Mouse (Mus musculus) adrenal gland, adult (tissue): ENCODE measurements around the gene Otulin.

ENCODE experiments used
- DNase-seq, 2 experiments: peaks; one replicate each; pipeline ENCODE4 v3.0.0; 2022 to 2023; ENCODE audit warnings: low spot score in 1 of 2; ENCODE audit not compliant: inconsistent age in 2 of 2

The Otulin gene

GRCm38 (mm10) chr15:27658356-27658755, 27.9 kb upstream of the Otulin start:
- no peak for DNase-seq

GRCm38 (mm10) chr15:27657866-27658265, 27.4 kb upstream of the Otulin start:
- no peak for DNase-seq

DNA sequence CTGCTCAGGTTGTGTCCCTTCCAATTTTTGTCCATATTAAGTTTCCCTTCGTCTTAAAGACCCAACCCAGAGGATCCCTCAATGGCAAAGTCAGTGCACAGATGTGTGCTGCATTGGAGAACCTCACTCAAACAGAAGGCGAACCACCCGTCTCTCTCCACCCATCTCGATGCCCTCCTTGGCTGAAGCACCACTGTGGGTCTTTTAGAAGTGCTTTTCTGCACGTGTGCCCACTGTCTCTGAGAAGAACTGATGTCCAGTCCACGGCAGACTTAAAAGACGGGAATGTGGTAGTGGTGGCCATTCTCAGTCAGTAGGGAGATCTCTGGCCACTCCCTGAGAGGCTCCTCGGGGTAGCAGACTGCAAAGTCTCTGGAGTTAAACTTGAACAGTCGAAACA, 26.1 kb upstream of the Otulin start:
- DNase-seq, result no peak

DNA sequence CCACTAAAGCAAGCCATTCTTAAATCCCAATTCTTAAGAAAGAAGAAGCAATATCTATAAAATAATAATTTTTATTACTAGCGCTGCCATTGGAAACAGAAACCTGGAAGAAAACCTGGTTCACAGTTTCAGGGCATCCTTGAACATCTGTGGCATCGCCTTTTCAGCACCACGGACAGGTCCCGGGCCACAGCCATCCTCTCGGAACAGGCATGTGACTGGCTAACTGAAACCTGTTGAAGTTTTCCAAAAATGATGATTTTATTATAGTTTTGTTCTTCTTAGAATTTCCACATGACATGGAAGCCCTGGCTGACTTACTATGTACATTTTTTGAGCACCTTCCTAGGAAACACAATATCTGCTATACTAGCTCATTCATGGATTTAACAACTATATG, 24.5 kb upstream of the Otulin start:
- peak in 1 of 2 experiments; percentile 68 for DNase-seq

DNA sequence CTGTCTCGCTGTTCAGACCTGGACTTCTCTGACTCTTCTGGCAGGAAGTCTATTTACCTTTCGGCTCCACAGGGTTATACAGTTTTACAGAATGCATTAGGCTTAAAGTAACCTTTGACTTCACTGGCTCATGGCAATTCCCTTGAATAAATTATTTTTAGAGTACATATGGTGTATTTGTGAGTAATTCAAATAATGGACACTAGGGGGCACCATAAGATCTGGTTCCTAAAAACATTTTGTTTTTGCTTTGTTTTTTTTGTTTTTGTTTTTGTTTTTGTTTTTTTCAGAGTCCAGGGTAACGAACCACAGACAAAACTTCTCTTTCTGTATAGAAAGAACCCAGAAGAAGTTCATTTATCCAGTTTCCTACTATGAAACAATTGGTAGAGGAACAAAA, 17.2 kb upstream of the Otulin start:
- peak in 1 of 2 experiments; percentile 28 for DNase-seq

- no peak for DNase-seq
Observed at GRCm38 (mm10) chr15:27646665-27647064, 16.2 kb upstream of the Otulin start.

DNA sequence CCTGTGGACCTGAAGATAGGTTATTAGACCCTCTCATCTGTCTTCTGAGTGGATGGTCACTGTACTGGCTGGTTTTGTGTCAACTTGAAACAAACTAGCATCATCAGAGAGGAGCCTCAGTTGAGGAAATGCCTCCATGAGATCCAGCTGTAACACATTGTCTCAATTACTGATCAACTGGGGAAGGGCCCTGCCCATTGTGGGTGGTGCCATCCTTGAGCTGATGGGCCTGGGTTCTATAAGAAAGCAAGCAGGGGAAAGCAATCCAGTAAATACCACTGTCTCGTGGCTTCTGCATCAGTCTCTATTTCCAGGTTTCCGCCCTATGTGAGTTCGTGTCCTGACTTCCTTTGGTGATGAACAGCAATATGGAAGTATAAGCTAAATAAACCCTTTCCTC, 14.8 kb upstream of the Otulin start:
- no peak for DNase-seq

- DNase-seq, result peak; percentile 47 to 83
Observed at GRCm38 (mm10) chr15:27642895-27643294, 12.4 kb upstream of the Otulin start.

DNA sequence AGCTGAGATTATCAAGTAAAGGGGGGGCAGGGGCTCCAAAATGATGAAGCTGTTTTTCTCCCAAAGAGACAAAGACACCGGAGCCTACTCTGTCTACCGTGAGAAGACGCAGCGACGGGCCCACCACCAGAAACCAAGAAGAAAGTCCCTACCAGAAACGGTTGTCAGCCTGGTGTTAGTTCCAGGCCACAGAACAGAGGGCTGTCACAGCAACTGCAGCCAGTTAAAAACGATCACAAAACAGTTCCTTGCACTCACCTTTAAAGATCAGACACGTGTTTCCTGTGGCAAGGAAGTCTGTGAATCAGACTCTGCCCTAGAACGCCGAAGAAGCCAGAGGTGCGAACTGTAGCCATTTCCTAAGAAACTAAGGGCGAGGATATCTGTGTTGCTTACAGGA, 10.7 kb upstream of the Otulin start:
- DNase-seq, result no peak

- DNase-seq, result peak; percentile 38 to 68
Observed at GRCm38 (mm10) chr15:27633941-27634900, 3.7 kb upstream of the Otulin start.

GRCm38 (mm10) chr15:27629800-27630600, 493 bp downstream of the Otulin start:
- DNase-seq, result no peak

GRCm38 (mm10) chr15:27629046-27629445, 1.4 kb downstream of the Otulin start:
- DNase-seq, result no peak

DNA sequence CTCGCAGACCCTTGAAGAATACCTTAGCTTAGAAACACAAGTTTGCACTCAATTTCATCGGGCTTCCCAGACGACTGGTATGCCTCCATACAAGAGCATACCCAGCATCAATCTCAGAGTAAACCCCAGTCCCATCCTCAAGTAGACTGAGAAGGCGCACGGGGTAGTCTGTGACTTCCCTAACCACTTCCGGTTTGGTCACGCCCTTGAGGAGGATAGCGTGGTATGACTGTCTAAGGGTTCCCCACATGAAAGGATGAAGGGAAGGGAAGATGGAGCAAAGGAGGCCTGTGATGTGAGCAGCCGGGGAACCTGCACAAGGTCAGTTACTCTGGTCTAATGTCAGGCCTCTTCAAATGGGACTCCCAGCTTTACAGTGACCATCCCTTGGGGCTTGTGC, 2.7 kb downstream of the Otulin start:
- DNase-seq, result no peak

- no peak for DNase-seq
Observed at GRCm38 (mm10) chr15:27626314-27626713, 4.2 kb downstream of the Otulin start.

DNA sequence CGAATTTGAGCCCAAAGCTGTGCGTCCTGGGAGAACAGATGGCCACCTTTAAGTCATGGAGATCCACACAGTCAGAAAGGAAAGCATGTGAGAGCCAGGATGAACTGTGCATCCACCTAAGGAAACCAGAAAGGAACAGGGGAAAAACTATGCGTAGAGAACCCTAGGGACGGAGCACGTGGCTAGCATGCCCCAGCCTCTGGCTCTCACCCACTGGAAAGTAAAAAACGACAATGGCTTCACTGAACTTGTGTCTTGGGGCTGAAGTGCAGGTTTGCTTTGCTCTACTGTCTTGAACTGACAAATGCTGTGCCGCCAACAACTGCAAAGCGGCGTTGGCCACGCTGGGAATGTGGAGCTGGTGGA, 4.6 kb downstream of the Otulin start:
- DNase-seq, result no peak

DNA sequence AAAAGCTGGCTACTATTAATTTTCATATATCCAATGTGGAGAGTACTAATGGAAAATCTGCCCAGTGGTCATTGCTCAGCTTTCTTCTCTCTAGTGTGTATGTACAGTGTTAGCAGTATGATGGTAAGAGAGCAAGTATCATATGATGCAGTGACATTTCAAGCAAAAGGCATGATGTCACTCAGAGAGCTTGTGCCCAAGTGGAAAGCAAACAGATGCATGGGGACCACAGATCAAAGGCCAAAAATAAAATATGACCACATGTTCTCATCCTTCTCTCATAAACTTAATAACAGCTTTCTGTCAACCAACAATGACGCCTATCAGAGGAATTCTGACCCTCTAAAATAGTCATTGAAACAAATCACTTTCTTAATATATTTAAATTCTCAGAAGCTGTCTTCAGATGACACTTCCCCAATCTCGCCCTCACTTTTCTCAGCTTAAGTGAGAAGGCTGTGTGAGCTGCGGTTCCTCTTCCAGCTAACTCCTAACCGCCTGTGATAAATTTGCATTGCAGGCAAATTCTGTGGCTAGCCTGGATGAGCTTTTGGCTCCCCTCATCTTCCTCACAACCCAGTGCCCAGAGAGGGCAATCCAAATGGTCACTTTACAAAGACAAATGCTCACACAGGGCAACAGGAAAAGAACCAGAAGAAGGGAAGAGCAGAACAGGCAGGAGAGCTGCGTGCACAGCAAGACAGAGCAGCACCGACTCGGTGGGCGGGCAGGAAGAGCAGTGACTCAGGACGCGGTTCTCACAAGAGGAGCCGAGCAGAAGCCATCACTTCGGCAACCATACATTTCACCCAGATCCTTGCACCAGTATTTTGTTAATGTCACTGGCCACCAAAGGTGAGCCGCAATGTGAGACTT, 5.2 kb downstream of the Otulin start:
- no peak for DNase-seq

DNA sequence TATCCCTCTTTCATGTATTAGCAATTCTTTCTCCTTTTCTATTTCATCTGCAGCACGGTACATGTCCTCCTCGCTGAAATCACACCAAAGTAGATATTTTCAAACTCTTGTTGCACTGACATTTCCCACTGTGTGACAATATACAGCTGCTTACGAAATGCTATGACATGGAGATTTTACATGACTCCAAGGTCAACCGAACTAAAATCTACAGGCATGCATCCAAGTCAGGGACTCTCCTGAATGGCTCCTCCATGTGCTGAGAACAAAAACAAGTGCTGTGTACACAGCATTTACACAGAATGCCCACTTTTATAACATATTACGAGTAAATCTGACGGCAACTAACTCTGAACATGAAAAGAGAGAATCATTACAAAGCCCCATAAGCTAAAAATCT, 7.2 kb downstream of the Otulin start:
- DNase-seq, result peak in 1 of 2 experiments; percentile 67

DNA sequence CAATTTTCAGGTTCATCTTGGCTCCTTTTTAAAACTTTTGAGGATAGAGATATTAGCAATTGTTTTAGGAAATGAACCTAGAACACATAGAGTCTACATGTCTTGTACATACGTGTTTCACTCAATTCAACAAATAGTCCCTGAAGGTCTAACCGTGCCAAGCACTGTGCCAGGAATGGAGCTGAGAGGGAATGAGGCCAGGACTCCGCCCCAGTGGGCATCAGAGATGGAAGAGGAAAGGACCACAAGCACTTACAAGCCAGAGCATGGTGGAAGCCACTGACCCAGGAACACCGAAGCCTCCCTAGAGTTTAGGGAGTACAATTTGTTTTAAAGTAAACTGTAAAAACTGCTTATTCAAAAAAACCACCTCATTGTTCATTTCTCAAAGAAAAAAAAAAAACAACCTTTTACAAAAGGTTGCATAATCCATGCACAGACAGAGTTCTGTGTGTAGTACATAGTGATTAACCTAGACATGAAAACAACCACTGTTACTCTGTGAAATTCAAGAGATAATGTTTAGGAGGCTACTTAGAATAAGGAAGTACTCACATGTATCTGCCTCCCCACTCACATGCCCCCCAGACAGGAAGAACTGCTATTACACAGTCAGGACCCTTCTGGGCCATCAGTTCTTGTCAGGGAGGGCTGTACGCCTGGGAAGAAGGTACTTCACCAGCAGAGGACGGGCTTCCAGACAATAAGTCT, 9.9 kb downstream of the Otulin start:
- no peak for DNase-seq

- DNase-seq, result no peak
Observed at GRCm38 (mm10) chr15:27619683-27620082, 10.8 kb downstream of the Otulin start.

DNA sequence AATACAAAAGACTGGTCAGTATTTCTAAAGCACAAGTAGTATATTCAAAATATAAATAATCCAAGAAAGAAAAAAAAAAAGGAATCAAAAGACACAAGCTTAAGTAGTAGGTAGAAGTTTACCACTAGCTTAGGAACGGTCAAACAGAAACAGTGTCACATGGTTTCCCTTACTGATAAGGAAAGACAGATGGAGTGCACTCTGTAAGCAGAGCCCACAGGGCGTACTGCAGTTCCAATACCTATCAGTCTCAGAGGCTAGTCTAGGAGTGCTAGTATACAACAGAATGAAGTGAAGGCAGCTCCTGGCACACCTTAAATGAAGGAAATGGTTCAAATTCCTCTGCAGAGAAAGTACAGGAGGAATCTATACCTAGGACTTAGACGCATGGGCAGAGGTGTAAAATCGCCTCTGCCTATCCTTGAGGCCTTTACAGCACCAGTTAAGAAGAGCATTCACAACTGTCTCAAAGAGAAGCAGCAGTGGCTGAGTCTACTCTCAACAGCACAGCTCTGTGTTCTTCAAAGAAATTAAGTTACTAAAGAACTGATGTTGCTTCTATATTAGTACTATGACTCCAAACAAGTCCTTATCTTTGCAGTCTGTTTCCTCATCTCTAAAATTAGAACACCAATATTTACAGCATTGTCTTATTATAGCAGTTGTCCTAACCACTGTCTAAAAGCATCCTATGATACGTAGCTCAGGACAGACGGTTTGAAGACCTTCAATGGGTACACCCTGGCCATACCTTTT, 11.5 kb downstream of the Otulin start:
- no peak for DNase-seq
